Mouse (Mus musculus) forebrain, embryonic 11.5 days (tissue): ENCODE results near the gene Tcte2. TPM values are rescaled to one million over a fixed set of nuclear protein-coding genes. Genes with fewer than 3 reads are reported as not detected.

ENCODE experiments used
- ATAC-seq: fragments of 200-750 bp; cut with Nextera tagmentation; replicated peaks from 2 replicates; pipeline ENCODE4 v1.8.0; 2017; ENCODE audit warnings: moderate TSS enrichment; ENCODE audit not compliant: low FRiP score
- DNase-seq: peaks from one replicate; pipeline ENCODE4 v3.0.0-alpha.2; 2017; ENCODE audit warnings: low spot score
- H3K27ac ChIP-seq: fragments of 300-500 bp; sonication (generic); 2 replicates; pipeline ENCODE4 v1.5.1; 2014; ENCODE audit warnings: low read depth, low read length
- H3K27me3 ChIP-seq: fragments of 300-500 bp; sonication (generic); 2 replicates; pipeline ENCODE4 v1.6.1; 2014; ENCODE audit warnings: mild to moderate bottlenecking, low read length, mixed read lengths; ENCODE audit not compliant: control insufficient read depth, insufficient read depth
- H3K36me3 ChIP-seq: fragments of 300-500 bp; sonication (generic); 2 replicates; pipeline ENCODE4 v1.6.1; 2014; ENCODE audit warnings: mild to moderate bottlenecking, low read length, moderate library complexity, mixed read lengths; ENCODE audit not compliant: control insufficient read depth, insufficient read depth
- H3K4me1 ChIP-seq: fragments of 300-500 bp; sonication (generic); replicated peaks from 2 replicates; pipeline ENCODE4 v1.6.1; 2014; ENCODE audit warnings: low read length, mixed read lengths; ENCODE audit not compliant: control insufficient read depth, insufficient read depth
- H3K4me2 ChIP-seq: fragments of 300-500 bp; sonication (generic); 2 replicates; pipeline ENCODE4 v1.6.1; 2014; ENCODE audit warnings: low read depth, mild to moderate bottlenecking, low read length, moderate library complexity, mixed read lengths; ENCODE audit not compliant: severe bottlenecking
- H3K4me3 ChIP-seq: fragments of 300-500 bp; sonication (generic); 2 replicates; pipeline ENCODE4 v1.5.1; 2014; ENCODE audit warnings: low read depth, low read length
- H3K9ac ChIP-seq: fragments of 300-500 bp; sonication (generic); 2 replicates; pipeline ENCODE4 v1.6.1; 2014; ENCODE audit warnings: low read length
- H3K9me3 ChIP-seq: fragments of 300-500 bp; sonication (generic); 2 replicates; pipeline ENCODE4 v1.6.1; 2016; ENCODE audit warnings: low read length, mixed read lengths; ENCODE audit not compliant: control insufficient read depth
- WGBS: fragments of 180-500 bp; shearing (Covaris S2); extraction: QIAGEN DNeasy Blood & Tissue Kit; methylation state at CpG from one replicate; pipeline ENCODE4 v1.1.7; 2014; 5-methylcytosine and 5-hydroxymethylcytosine counted together
- polyA plus RNA-seq: library from polyadenylated mRNA; unstranded; fragments of >200 nt; fragmentation: Nextera tagmentation; extraction: Ambion mirVana; gene quantifications from 2 replicates; pipeline ENCODE4 v1.2.1, GENCODE M21; 2014

Gene Tcte2
- polyA plus RNA-seq, 1 experiment from 2014 or later, result 11.6 TPM

DNA sequence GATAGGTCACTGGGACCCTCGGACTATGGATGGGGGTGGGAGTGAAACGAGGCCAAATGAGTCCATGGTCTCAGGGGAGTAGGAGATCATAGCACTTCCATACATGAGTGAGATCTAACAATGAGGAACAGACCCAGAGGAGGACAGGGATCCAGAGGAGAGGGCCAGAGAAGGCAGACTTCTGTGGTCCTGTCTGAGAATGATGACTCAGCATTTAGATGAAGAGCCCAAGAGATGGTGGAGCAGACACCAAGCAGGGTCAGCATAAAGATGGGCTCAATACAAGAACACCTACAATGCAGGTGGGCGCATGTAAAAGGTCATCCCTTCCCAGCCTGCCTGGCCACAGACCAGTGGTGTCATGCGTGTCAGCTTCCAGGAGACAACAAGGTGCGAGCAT lies 41.4 kb downstream of the Tcte2 start:
- 92% methylated on average over 5 of the region's 5 CpGs for WGBS
- Histone ChIP-seq H3K9me3 (no peaks in the 10 kb centered on the region), H3K36me3 (no peaks in the 10 kb centered on the region), H3K27ac (no peak overlapping the region), H3K4me1 (no peaks in the 10 kb centered on the region), H3K9ac (no peak overlapping the region), H3K27me3 (no peaks in the 10 kb centered on the region), H3K4me2 (no peak overlapping the region), H3K4me3 (no peak overlapping the region)
- no peak for DNase-seq
- ATAC-seq, result no peak

DNA sequence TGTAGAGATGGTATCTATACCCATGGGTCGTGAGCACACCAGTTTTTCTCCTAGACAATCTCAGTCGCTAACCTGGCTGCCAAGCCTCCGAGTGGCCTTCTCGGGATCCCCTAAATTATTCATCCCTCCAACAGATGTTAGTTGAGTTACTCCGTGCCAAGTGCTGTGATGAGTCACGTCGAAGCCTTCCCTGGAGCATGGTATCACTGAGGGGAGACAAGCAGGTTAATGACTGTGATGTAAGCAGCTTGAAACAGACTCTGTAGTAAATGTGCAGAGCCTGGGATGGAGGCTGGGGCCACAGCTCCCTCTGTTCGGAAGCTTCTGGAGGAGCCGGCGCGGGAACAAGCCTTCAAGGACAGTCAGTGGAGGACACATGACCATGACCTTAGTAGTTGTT lies 44.2 kb downstream of the Tcte2 start:
- Histone ChIP-seq H3K4me3 (no peak overlapping the region), H3K9me3 (no peaks in the 10 kb centered on the region), H3K27me3 (no peaks in the 10 kb centered on the region), H3K36me3 (no peaks in the 10 kb centered on the region), H3K27ac (no peak overlapping the region), H3K4me2 (no peak overlapping the region), H3K4me1 (no peaks in the 10 kb centered on the region), H3K9ac (no peak overlapping the region)
- DNase-seq, result no peak
- WGBS, result 95% methylated on average over 11 of the region's 11 CpGs
- no peak for ATAC-seq

DNA sequence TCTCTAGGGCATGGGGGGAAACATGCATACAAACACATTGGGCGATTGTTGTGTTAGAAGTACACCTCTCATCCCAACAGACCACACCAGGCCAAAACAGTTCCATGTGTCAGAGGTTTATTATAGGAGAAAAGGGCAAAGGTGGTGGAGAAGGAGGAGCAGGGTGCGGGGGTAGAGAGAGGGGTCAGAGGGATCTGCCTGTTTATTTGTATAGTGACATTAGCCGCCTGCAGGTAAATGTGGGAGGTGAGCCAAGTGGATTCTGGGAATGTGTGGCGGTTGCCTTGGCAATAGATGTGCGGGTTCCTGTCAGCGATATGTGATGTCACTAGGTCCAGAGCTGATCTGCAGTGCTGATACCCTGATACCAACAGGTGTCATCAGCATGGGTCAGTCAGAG lies 45.3 kb downstream of the Tcte2 start:
- DNase-seq (no peak), ATAC-seq (no peak)
- H3K36me3 ChIP-seq, result no peaks in the 10 kb centered on the region
- H3K4me3 ChIP-seq, result no peak overlapping the region
- no peaks in the 10 kb centered on the region for H3K27me3 ChIP-seq
- H3K4me1 ChIP-seq, result no peaks in the 10 kb centered on the region
- H3K4me2 ChIP-seq, result no peak overlapping the region
- no peak overlapping the region for H3K27ac ChIP-seq
- WGBS, result 92% methylated on average over 6 of the region's 6 CpGs
- H3K9ac ChIP-seq, result no peak overlapping the region
- H3K9me3 ChIP-seq, result no peaks in the 10 kb centered on the region

DNA sequence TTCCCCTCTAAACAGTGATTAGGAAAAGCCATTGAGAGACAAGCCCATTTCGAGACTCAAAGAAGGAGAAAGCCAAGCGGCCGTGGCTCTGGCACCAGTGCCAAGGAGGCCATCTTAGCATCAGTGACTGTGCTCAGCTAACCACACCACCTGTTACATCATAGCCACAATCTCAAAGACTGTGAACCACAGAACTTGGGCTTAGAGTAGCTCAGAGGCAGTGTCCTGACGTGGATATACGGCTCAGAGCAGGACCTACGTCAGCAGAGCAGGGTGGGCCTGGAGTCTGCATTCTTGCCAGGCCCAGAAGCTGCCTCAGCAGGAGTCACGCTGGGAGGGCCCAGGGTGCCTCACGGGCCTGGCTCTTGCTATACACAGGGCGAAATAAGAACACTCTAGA lies 46.1 kb downstream of the Tcte2 start:
- no peak for ATAC-seq
- no peak for DNase-seq

DNA sequence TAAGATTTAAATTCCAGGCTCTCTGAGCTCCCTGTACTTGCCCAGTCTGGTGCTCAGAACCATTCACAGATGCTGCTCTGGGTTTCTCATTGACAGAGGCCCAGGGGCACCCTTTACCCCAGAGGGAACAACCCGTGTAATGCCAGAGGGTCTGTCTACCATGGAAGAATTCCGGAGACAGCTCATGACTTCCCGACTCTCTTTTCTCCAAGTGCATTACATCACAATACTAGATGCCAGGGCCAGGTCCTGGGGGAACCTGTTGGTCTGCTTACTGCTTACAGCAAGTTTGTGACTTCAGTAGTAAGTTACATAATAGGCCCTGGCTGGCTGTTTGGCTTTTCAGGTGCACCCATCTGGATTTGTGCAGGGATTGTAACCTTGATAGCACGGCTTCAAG lies 47.0 kb downstream of the Tcte2 start:
- WGBS, result 80% methylated on average over 4 of the region's 4 CpGs
- Histone ChIP-seq H3K9me3 (no peaks in the 10 kb centered on the region), H3K27me3 (no peaks in the 10 kb centered on the region), H3K4me1 (no peaks in the 10 kb centered on the region), H3K4me2 (no peak overlapping the region), H3K9ac (no peak overlapping the region), H3K27ac (no peak overlapping the region), H3K36me3 (no peaks in the 10 kb centered on the region), H3K4me3 (no peak overlapping the region)
- ATAC-seq (no peak), DNase-seq (no peak)

More for the DNA sequence above, 46.1 kb downstream of the Tcte2 start:
- Histone ChIP-seq H3K4me3 (no peak overlapping the region), H3K27ac (no peak overlapping the region), H3K4me1 (no peaks in the 10 kb centered on the region), H3K27me3 (no peaks in the 10 kb centered on the region), H3K9me3 (no peaks in the 10 kb centered on the region), H3K36me3 (no peaks in the 10 kb centered on the region), H3K4me2 (no peak overlapping the region), H3K9ac (no peak overlapping the region)
- 78% methylated on average over 9 of the region's 9 CpGs for WGBS

DNA sequence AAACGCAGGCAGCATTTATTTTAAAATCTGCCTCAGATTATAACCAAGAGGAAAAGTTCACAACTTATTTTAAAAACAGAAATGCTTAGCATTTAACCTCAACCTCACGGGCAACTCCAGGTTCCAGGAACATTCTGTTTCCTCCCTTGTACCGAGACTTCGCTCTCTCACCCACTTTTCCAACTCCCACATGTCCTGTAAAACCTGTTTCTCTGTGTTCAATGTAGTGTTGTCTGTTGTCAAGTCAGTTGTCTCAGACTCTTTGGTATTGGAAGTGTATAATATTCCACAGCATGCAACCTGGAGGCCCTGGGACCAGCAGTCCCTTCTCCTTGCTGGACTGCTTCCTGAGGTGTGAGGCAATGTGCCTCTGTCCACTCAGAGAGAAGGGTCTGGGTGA lies 47.5 kb downstream of the Tcte2 start:
- Histone ChIP-seq H3K27ac (no peak overlapping the region), H3K27me3 (no peaks in the 10 kb centered on the region), H3K4me2 (no peak overlapping the region), H3K9me3 (no peaks in the 10 kb centered on the region), H3K9ac (no peak overlapping the region), H3K36me3 (no peaks in the 10 kb centered on the region), H3K4me3 (no peak overlapping the region), H3K4me1 (no peaks in the 10 kb centered on the region)
- DNase-seq (no peak), ATAC-seq (no peak)
- WGBS, result 96% methylated on average over 4 of the region's 4 CpGs

DNA sequence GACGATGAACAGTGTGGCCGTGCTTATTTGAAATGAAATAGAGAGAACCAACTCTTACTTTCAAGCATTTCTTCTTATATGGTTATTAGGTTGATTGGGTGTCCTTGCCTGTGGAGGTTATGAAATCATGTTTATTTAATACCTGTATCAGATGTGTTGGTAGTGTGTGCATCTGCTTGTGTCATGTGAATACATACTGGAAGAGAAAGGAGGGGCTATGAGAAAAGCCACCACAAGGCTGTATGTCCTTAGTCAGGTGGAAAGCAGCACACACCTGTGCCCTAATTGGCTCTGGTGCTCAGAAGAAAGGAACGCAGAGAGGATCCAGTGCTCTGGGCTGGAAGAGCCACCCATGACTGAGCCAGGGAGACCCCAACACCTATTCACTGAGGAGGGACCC lies 49.1 kb downstream of the Tcte2 start:
- ATAC-seq, result no peak
- Histone ChIP-seq H3K27me3 (no peaks in the 10 kb centered on the region), H3K9me3 (no peaks in the 10 kb centered on the region), H3K4me3 (no peak overlapping the region), H3K27ac (no peak overlapping the region), H3K4me2 (no peak overlapping the region), H3K36me3 (no peaks in the 10 kb centered on the region), H3K4me1 (no peaks in the 10 kb centered on the region), H3K9ac (no peak overlapping the region)
- 93% methylated on average over 3 of the region's 3 CpGs for WGBS
- DNase-seq, result no peak

DNA sequence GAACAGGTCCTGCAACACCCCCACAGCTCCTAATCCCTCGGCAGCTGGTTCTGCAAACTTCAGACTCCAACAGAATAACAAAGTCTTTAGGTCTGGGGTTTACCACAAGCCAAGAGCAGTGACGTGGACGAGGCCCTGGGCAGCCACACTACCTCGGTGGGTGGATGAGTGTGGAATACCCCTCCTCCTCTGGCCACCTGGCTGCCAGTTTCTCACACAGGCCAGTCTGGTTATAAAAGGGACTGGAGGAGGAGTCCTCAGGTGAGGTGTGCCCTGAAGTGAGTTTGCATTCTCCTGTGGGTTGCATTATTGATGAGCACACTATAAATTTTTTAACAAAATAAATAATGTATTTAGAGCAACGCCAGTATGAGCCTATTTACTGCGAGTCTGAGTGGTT lies 49.5 kb downstream of the Tcte2 start:
- Histone ChIP-seq H3K4me3 (no peak overlapping the region), H3K4me2 (no peak overlapping the region), H3K27me3 (no peaks in the 10 kb centered on the region), H3K27ac (no peak overlapping the region), H3K4me1 (no peaks in the 10 kb centered on the region), H3K36me3 (no peaks in the 10 kb centered on the region), H3K9me3 (no peaks in the 10 kb centered on the region), H3K9ac (no peak overlapping the region)
- ATAC-seq, result no peak
- no peak for DNase-seq
- 86% methylated on average over 6 of the region's 6 CpGs for WGBS

DNA sequence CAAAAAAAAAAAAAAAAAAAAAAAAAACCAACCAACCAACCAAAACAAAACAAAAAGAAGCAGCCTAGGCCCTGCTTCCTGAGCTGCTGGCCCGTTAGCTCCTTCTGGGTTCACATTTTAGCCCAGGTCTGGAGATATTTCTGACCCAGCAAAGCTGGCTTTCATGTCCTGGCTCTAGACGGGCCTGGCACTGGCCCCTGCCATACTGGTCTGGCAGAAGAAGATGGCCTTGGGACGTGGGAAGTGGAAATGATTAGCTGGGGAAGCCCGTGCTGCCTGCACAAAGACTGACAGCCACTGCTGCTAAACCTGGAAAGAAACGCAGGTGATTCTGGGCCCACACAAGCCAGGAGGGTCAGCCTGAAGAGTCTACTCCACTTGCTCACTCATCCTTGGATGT lies 50.5 kb downstream of the Tcte2 start:
- no peak for ATAC-seq
- Histone ChIP-seq H3K9me3 (no peaks in the 10 kb centered on the region), H3K4me2 (no peak overlapping the region), H3K36me3 (no peaks in the 10 kb centered on the region), H3K4me3 (no peak overlapping the region), H3K27ac (no peak overlapping the region), H3K4me1 (no peaks in the 10 kb centered on the region), H3K9ac (no peak overlapping the region), H3K27me3 (no peaks in the 10 kb centered on the region)
- DNase-seq, result no peak
- WGBS, result 80% methylated on average over 5 of the region's 5 CpGs
